Mouse (Mus musculus) cerebellum, adult 9-10 months (tissue): ENCODE measurements at regions not wholly inside any gene's neighbourhood (a gene's known extent, or its start where the extent isn't known, plus 50 kb on each side); places are given as distances from the start of the nearest gene placed in this dataset.
A peak's percentile ranks its signal among the peaks of the same experiment; 100 is the strongest.
"Not testable (repeated sequence)": the region's sequence is repeated elsewhere in the genome, so short reads cannot be mapped to it uniquely, and the experiment has no call there.

Source experiments
- DNase-seq: peaks from one replicate; pipeline ENCODE4 v3.0.0; 2022

- no peak for DNase-seq
Measured at GRCm38 (mm10) chr11:20390622-20391021, 58.1 kb upstream of the Slc1a4 start.

- not testable (repeated sequence) for DNase-seq
Measured at GRCm38 (mm10) chr11:20393302-20393701, 60.8 kb upstream of the Slc1a4 start.

GRCm38 (mm10) chr11:20393807-20394206 is 61.3 kb upstream of the Slc1a4 start:
- not testable (repeated sequence) for DNase-seq

GRCm38 (mm10) chr11:20395848-20396203 is 63.3 kb upstream of the Slc1a4 start:
- no peak for DNase-seq

GRCm38 (mm10) chr11:20396204-20396848 is 63.8 kb upstream of the Slc1a4 start:
- peak; percentile 16 for DNase-seq

GRCm38 (mm10) chr11:20396884-20397283 is 64.4 kb upstream of the Slc1a4 start:
- no peak for DNase-seq

- DNase-seq, result peak; percentile 75
Measured at GRCm38 (mm10) chr11:20400302-20401234, 68.1 kb upstream of the Slc1a4 start.

GRCm38 (mm10) chr11:20403456-20403855 is 70.9 kb upstream of the Slc1a4 start:
- DNase-seq, result no peak

GRCm38 (mm10) chr11:20404476-20404875 is 72.0 kb upstream of the Slc1a4 start:
- no peak for DNase-seq

GRCm38 (mm10) chr11:20418141-20418540 is 85.6 kb upstream of the Slc1a4 start:
- DNase-seq, result no peak

- DNase-seq, result no peak
Measured at GRCm38 (mm10) chr11:20420876-20421275, 88.4 kb upstream of the Slc1a4 start.

- DNase-seq, result no peak
Measured at GRCm38 (mm10) chr11:20436057-20436456, 103.5 kb upstream of the Slc1a4 start.

- DNase-seq, result no peak
Measured at GRCm38 (mm10) chr11:20442476-20442875, 100.6 kb upstream of the Sertad2 start.

- DNase-seq, result no peak
Measured at GRCm38 (mm10) chr11:20445061-20445902, 97.8 kb upstream of the Sertad2 start.

GRCm38 (mm10) chr11:20445903-20446264 is 97.2 kb upstream of the Sertad2 start:
- DNase-seq, result peak; percentile 58

- no peak for DNase-seq
Measured at GRCm38 (mm10) chr11:20452901-20453300, 90.2 kb upstream of the Sertad2 start.

- DNase-seq, result no peak
Measured at GRCm38 (mm10) chr11:20453786-20454185, 89.3 kb upstream of the Sertad2 start.

GRCm38 (mm10) chr11:20455085-20455864 is 87.8 kb upstream of the Sertad2 start:
- peak; percentile 88 for DNase-seq

- peak; percentile 67 for DNase-seq
Measured at GRCm38 (mm10) chr11:20455865-20456648, 87.0 kb upstream of the Sertad2 start.

- no peak for DNase-seq
Measured at GRCm38 (mm10) chr11:20459140-20459539, 83.9 kb upstream of the Sertad2 start.

- DNase-seq, result peak; percentile 38
Measured at GRCm38 (mm10) chr11:20460501-20460921, 82.5 kb upstream of the Sertad2 start.

- DNase-seq, result no peak
Measured at GRCm38 (mm10) chr11:20462076-20462475, 81.0 kb upstream of the Sertad2 start.
